Mouse (Mus musculus) intestine, postnatal 0 days (tissue): ENCODE data around the gene RPS10-NUDT3. TPM values are rescaled to one million over a fixed set of nuclear protein-coding genes. Genes with fewer than 3 reads are reported as not detected.

Experiments used
- ATAC-seq: fragments of 200-750 bp; cut with Nextera tagmentation; 2 replicates; pipeline ENCODE4 v1.8.0; 2017; ENCODE audit warnings: mild to moderate bottlenecking, moderate TSS enrichment, moderate library complexity
- H3K27ac ChIP-seq: fragments of 300-500 bp; sonication (generic); 2 replicates; pipeline ENCODE4 v1.5.1; 2014; ENCODE audit warnings: mild to moderate bottlenecking, low read depth, low read length, moderate library complexity
- H3K27me3 ChIP-seq: fragments of 300-500 bp; sonication (generic); replicated peaks from 2 replicates; pipeline ENCODE4 v1.6.1; 2014; ENCODE audit warnings: low read length, mixed read lengths; ENCODE audit not compliant: control insufficient read depth, insufficient read depth
- H3K36me3 ChIP-seq: fragments of 300-500 bp; sonication (generic); 2 replicates; pipeline ENCODE4 v1.6.1; 2014; ENCODE audit warnings: mild to moderate bottlenecking, moderate library complexity; ENCODE audit not compliant: control insufficient read depth, insufficient read depth
- H3K4me1 ChIP-seq: fragments of 300-500 bp; sonication (generic); replicated peaks from 2 replicates; pipeline ENCODE4 v1.6.1; 2014; ENCODE audit warnings: antibody characterized with exemption, low read length, mixed read lengths; ENCODE audit not compliant: control insufficient read depth, insufficient read depth
- H3K4me2 ChIP-seq: fragments of 300-500 bp; sonication (generic); replicated peaks from 2 replicates; pipeline ENCODE4 v1.6.1; 2014; ENCODE audit warnings: low read depth, mild to moderate bottlenecking, moderate library complexity
- H3K4me3 ChIP-seq: fragments of 300-500 bp; sonication (generic); 2 replicates; pipeline ENCODE4 v1.5.1; 2014; ENCODE audit warnings: low read depth, low read length
- H3K9ac ChIP-seq: fragments of 300-500 bp; sonication (generic); 2 replicates; pipeline ENCODE4 v1.6.1; 2014; ENCODE audit warnings: mild to moderate bottlenecking, low read depth, low read length
- H3K9me3 ChIP-seq: fragments of 300-500 bp; sonication (generic); 2 replicates; pipeline ENCODE4 v1.6.1; 2016; ENCODE audit warnings: mixed run types; ENCODE audit not compliant: control insufficient read depth
- CTCF ChIP-seq: sonication (generic); IDR thresholded peaks from 2 replicates; pipeline ENCODE4 v1.5.1; 2016; ENCODE audit warnings: low read depth, mild to moderate bottlenecking, control low read depth, antibody characterized with exemption, moderate library complexity
- WGBS: fragments of 180-500 bp; shearing (Covaris S2); extraction: QIAGEN DNeasy Blood & Tissue Kit; methylation state at CpG from one replicate; pipeline ENCODE4 v1.1.7; 2014; 5-methylcytosine and 5-hydroxymethylcytosine counted together
- polyA plus RNA-seq: library from polyadenylated mRNA; unstranded; fragments of >200 nt; fragmentation: Nextera tagmentation; extraction: Ambion mirVana; gene quantifications from 2 replicates; pipeline ENCODE4 v1.2.1, GENCODE M21; 2015

Gene RPS10-NUDT3
- polyA plus RNA-seq, 1 experiment from 2014 or later = not detected

- Histone ChIP-seq H3K36me3 (no peaks in the 10 kb centered on the region), H3K27me3 (peaks cover 30% of the 10 kb centered on the region), H3K4me2 (no peak overlapping the region), H3K9ac (no peak overlapping the region), H3K4me1 (no peaks in the 10 kb centered on the region), H3K9me3 (no peaks in the 10 kb centered on the region), H3K27ac (no peak overlapping the region), H3K4me3 (no peak overlapping the region)
- ATAC-seq = no peak
- TF ChIP-seq CTCF = no peak
- WGBS = 50% methylated on average over 10 of the region's 10 CpGs
Observed at GRCm38 (mm10) chr17:27653253-27653959, 18.4 kb upstream of the RPS10-NUDT3 start.

- Histone ChIP-seq H3K27me3 (peaks cover 27% of the 10 kb centered on the region), H3K4me2 (no peak overlapping the region), H3K4me3 (no peak overlapping the region), H3K9ac (no peak overlapping the region), H3K9me3 (no peaks in the 10 kb centered on the region), H3K27ac (no peak overlapping the region), H3K36me3 (no peaks in the 10 kb centered on the region), H3K4me1 (no peaks in the 10 kb centered on the region)
- no peak for ATAC-seq
- 81% methylated on average over 23 of the region's 23 CpGs for WGBS
- TF ChIP-seq CTCF = no peak
Observed at GRCm38 (mm10) chr17:27652046-27652790, 17.2 kb upstream of the RPS10-NUDT3 start.

GRCm38 (mm10) chr17:27650586-27650985 is 15.6 kb upstream of the RPS10-NUDT3 start:
- WGBS = 52% methylated on average over 13 of the region's 13 CpGs
- H3K4me2 ChIP-seq = no peak overlapping the region
- H3K36me3 ChIP-seq = no peaks in the 10 kb centered on the region
- peaks cover 10% of the 10 kb centered on the region for H3K27me3 ChIP-seq
- no peaks in the 10 kb centered on the region for H3K4me1 ChIP-seq
- TF ChIP-seq CTCF = no peak
- no peak overlapping the region for H3K4me3 ChIP-seq
- 0 out of 2 replicates have a peak, but pooled peaks have one; percentile 18 for ATAC-seq
- H3K9ac ChIP-seq = no peak overlapping the region
- H3K9me3 ChIP-seq = no peaks in the 10 kb centered on the region
- H3K27ac ChIP-seq = no peak overlapping the region

GRCm38 (mm10) chr17:27650160-27650559 is 15.1 kb upstream of the RPS10-NUDT3 start:
- TF ChIP-seq CTCF = peak; percentile 92
- Histone ChIP-seq H3K9me3 (no peaks in the 10 kb centered on the region), H3K27me3 (peaks cover 6% of the 10 kb centered on the region), H3K9ac (no peak overlapping the region), H3K4me3 (no peak overlapping the region), H3K36me3 (no peaks in the 10 kb centered on the region), H3K27ac (no peak overlapping the region), H3K4me2 (no peak overlapping the region), H3K4me1 (no peaks in the 10 kb centered on the region)
- peak; percentile 46; the same call in 1 of the 2 replicates for ATAC-seq
- WGBS = 8% methylated on average over 12 of the region's 12 CpGs

GRCm38 (mm10) chr17:27645807-27646206 is 10.8 kb upstream of the RPS10-NUDT3 start:
- no peak for ATAC-seq
- no peaks in the 10 kb centered on the region for H3K4me1 ChIP-seq
- 46% methylated on average over 7 of the region's 7 CpGs for WGBS
- H3K4me2 ChIP-seq = no peak overlapping the region
- H3K27me3 ChIP-seq = no peaks in the 10 kb centered on the region
- no peak overlapping the region for H3K4me3 ChIP-seq
- TF ChIP-seq CTCF = no peak
- no peak overlapping the region for H3K27ac ChIP-seq
- H3K36me3 ChIP-seq = no peaks in the 10 kb centered on the region
- H3K9ac ChIP-seq = no peak overlapping the region
- no peaks in the 10 kb centered on the region for H3K9me3 ChIP-seq

- no peak overlapping the region for H3K27ac ChIP-seq
- H3K4me3 ChIP-seq = no peak overlapping the region
- WGBS = 49% methylated on average over 2 of the region's 2 CpGs
- TF ChIP-seq CTCF = peak; percentile 44
- no peaks in the 10 kb centered on the region for H3K36me3 ChIP-seq
- H3K9ac ChIP-seq = no peak overlapping the region
- no peaks in the 10 kb centered on the region for H3K9me3 ChIP-seq
- H3K4me2 ChIP-seq = no peak overlapping the region
- no peak for ATAC-seq
- no peaks in the 10 kb centered on the region for H3K27me3 ChIP-seq
- H3K4me1 ChIP-seq = no peaks in the 10 kb centered on the region
Observed at GRCm38 (mm10) chr17:27644572-27644971, 9.6 kb upstream of the RPS10-NUDT3 start.
